Mouse (Mus musculus) intestine, postnatal 0 days (tissue): ENCODE data around the gene March1. TPM values are rescaled to one million over a fixed set of nuclear protein-coding genes. Genes with fewer than 3 reads are reported as not detected.

ENCODE experiments used
- ATAC-seq: fragments of 200-750 bp; cut with Nextera tagmentation; 2 replicates; pipeline ENCODE4 v1.8.0; 2017; ENCODE audit warnings: mild to moderate bottlenecking, moderate TSS enrichment, moderate library complexity
- H3K27ac ChIP-seq: fragments of 300-500 bp; sonication (generic); 2 replicates; pipeline ENCODE4 v1.5.1; 2014; ENCODE audit warnings: mild to moderate bottlenecking, low read depth, low read length, moderate library complexity
- H3K27me3 ChIP-seq: fragments of 300-500 bp; sonication (generic); replicated peaks from 2 replicates; pipeline ENCODE4 v1.6.1; 2014; ENCODE audit warnings: low read length, mixed read lengths; ENCODE audit not compliant: control insufficient read depth, insufficient read depth
- H3K36me3 ChIP-seq: fragments of 300-500 bp; sonication (generic); 2 replicates; pipeline ENCODE4 v1.6.1; 2014; ENCODE audit warnings: mild to moderate bottlenecking, moderate library complexity; ENCODE audit not compliant: control insufficient read depth, insufficient read depth
- H3K4me1 ChIP-seq: fragments of 300-500 bp; sonication (generic); replicated peaks from 2 replicates; pipeline ENCODE4 v1.6.1; 2014; ENCODE audit warnings: antibody characterized with exemption, low read length, mixed read lengths; ENCODE audit not compliant: control insufficient read depth, insufficient read depth
- H3K4me2 ChIP-seq: fragments of 300-500 bp; sonication (generic); replicated peaks from 2 replicates; pipeline ENCODE4 v1.6.1; 2014; ENCODE audit warnings: low read depth, mild to moderate bottlenecking, moderate library complexity
- H3K4me3 ChIP-seq: fragments of 300-500 bp; sonication (generic); 2 replicates; pipeline ENCODE4 v1.5.1; 2014; ENCODE audit warnings: low read depth, low read length
- H3K9ac ChIP-seq: fragments of 300-500 bp; sonication (generic); 2 replicates; pipeline ENCODE4 v1.6.1; 2014; ENCODE audit warnings: mild to moderate bottlenecking, low read depth, low read length
- H3K9me3 ChIP-seq: fragments of 300-500 bp; sonication (generic); 2 replicates; pipeline ENCODE4 v1.6.1; 2016; ENCODE audit warnings: mixed run types; ENCODE audit not compliant: control insufficient read depth
- CTCF ChIP-seq: sonication (generic); IDR thresholded peaks from 2 replicates; pipeline ENCODE4 v1.5.1; 2016; ENCODE audit warnings: low read depth, mild to moderate bottlenecking, control low read depth, antibody characterized with exemption, moderate library complexity
- WGBS: fragments of 180-500 bp; shearing (Covaris S2); extraction: QIAGEN DNeasy Blood & Tissue Kit; methylation state at CpG from one replicate; pipeline ENCODE4 v1.1.7; 2014; 5-methylcytosine and 5-hydroxymethylcytosine counted together
- polyA plus RNA-seq: library from polyadenylated mRNA; unstranded; fragments of >200 nt; fragmentation: Nextera tagmentation; extraction: Ambion mirVana; gene quantifications from 2 replicates; pipeline ENCODE4 v1.2.1, GENCODE M21; 2015

March1 gene
- polyA plus RNA-seq, 1 experiment from 2014 or later, result 0.51 TPM

- no peak for TF ChIP-seq CTCF
- Histone ChIP-seq H3K27ac (no peak overlapping the region), H3K36me3 (no peaks in the 10 kb centered on the region), H3K9ac (no peak overlapping the region), H3K4me1 (no peaks in the 10 kb centered on the region), H3K9me3 (no peaks in the 10 kb centered on the region), H3K4me2 (no peak overlapping the region), H3K27me3 (no peaks in the 10 kb centered on the region), H3K4me3 (no peak overlapping the region)
- no peak for ATAC-seq
- 55% methylated on average over 5 of the region's 5 CpGs for WGBS
These were observed 163.5 kb downstream of the March1 start for GRCm38 (mm10) chr8:65781156-65781555.

GRCm38 (mm10) chr8:65812971-65813370 is 195.3 kb downstream of the March1 start:
- Histone ChIP-seq H3K9me3 (no peaks in the 10 kb centered on the region), H3K27me3 (no peaks in the 10 kb centered on the region), H3K4me2 (no peak overlapping the region), H3K36me3 (no peaks in the 10 kb centered on the region), H3K9ac (no peak overlapping the region), H3K27ac (no peak overlapping the region), H3K4me1 (no peaks in the 10 kb centered on the region), H3K4me3 (no peak overlapping the region)
- TF ChIP-seq CTCF, result no peak
- no peak for ATAC-seq
- WGBS, result 77% methylated on average over 2 of the region's 2 CpGs

GRCm38 (mm10) chr8:65922294-65923019 is 304.8 kb downstream of the March1 start:
- Histone ChIP-seq H3K4me2 (no peak overlapping the region), H3K4me3 (no peak overlapping the region), H3K27me3 (no peaks in the 10 kb centered on the region), H3K4me1 (no peaks in the 10 kb centered on the region), H3K27ac (no peak overlapping the region), H3K9ac (no peak overlapping the region), H3K36me3 (no peaks in the 10 kb centered on the region), H3K9me3 (no peaks in the 10 kb centered on the region)
- WGBS, result 83% methylated on average over 3 of the region's 3 CpGs
- no peak for TF ChIP-seq CTCF
- no peak for ATAC-seq

DNA sequence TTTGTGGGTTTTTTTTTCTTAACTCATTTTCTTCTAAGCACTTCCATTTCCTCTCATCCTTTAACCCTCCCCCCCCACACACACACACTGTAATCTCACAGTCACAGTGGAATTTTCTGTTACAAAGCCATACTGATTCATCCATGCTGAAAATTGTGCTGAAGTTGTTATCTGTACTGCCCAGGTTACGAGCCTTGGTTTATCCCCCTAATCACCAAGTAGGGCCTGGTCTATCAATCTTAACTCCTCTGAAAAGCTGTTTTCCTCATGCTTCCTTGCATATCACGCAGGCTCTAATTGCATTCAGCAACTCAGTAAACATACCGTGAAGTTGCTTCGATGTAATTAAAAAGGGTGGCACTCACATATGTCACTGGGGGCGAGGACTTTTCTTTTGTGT is 339.2 kb downstream of the March1 start:
- Histone ChIP-seq H3K4me1 (no peaks in the 10 kb centered on the region), H3K9me3 (no peaks in the 10 kb centered on the region), H3K27me3 (no peaks in the 10 kb centered on the region), H3K27ac (no peak overlapping the region), H3K9ac (no peak overlapping the region), H3K36me3 (no peaks in the 10 kb centered on the region), H3K4me2 (no peak overlapping the region), H3K4me3 (no peak overlapping the region)
- no peak for ATAC-seq
- TF ChIP-seq CTCF, result no peak
- 34% methylated on average over 5 of the region's 5 CpGs for WGBS

DNA sequence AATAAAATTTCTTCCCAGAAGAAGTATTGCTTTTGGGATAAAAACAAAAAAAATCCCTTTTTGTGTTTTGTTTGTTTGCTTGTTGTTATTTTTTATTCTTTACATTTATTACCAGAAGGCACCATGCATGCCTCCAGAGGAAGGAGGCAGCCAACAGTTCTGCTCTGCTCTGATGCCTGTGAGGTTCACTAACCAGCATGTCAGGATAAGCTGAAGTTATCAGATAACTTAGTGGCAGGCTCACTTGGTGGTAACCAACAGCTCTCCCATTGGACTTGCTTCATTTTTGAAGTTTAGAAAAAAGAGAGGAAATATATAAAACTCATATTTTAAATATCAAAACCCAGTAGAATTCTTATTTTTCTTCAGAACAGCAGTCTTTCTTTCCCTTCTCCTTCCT is 339.8 kb downstream of the March1 start:
- Histone ChIP-seq H3K4me1 (no peaks in the 10 kb centered on the region), H3K27ac (no peak overlapping the region), H3K36me3 (no peaks in the 10 kb centered on the region), H3K4me2 (no peak overlapping the region), H3K9me3 (no peaks in the 10 kb centered on the region), H3K9ac (no peak overlapping the region), H3K4me3 (no peak overlapping the region), H3K27me3 (no peaks in the 10 kb centered on the region)
- TF ChIP-seq CTCF, result no peak
- no peak for ATAC-seq

DNA sequence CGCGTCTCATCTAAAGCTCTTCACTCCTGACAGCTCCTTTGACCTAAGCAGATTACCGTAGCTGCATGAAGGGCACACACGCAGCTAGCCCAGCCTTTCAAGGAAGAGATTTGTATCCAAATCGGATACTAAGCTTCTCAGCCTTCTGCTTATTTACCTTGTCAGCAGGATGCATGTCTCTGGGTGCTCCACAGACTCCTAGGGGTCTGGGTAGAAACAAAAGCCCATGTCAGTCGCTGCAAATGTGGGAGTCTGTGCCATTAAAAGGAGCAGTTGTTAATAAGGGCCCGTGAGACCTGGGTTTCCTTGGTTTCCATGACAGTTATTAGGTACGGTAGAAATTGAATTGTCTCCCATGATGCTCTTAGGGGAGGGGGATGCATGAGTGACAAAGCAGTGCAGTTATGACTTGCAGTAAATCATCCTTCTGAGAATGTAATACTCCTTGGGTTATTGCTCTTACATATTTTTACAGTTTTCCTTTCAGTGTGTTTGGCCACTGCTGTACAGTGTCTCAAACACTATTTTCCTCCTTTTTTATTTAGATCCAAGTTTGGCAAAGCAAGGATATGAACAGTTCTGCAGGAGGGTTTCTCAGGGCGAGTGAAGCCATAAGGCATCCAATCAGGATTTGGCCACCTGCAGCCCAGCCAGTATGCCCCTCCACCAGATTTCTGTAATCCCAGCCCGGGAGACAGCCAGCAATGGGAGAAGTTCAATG is 349.0 kb downstream of the March1 start:
- Histone ChIP-seq H3K27ac (no peak overlapping the region), H3K36me3 (no peaks in the 10 kb centered on the region), H3K4me3 (no peak overlapping the region), H3K9me3 (no peaks in the 10 kb centered on the region), H3K27me3 (no peaks in the 10 kb centered on the region), H3K4me2 (no peak overlapping the region), H3K9ac (no peak overlapping the region), H3K4me1 (no peaks in the 10 kb centered on the region)
- 15% methylated on average over 10 of the region's 10 CpGs for WGBS
- ATAC-seq, result no peak
- no peak for TF ChIP-seq CTCF
